Mouse (Mus musculus) spleen, adult 12 weeks (tissue): ENCODE results near the gene Drosha.

ENCODE experiments used
- DNase-seq: peaks from one replicate; pipeline ENCODE4 v3.0.0; 2022; ENCODE audit warnings: low spot score

Gene Drosha

GRCm38 (mm10) chr15:12832599-12832998 is 8.0 kb downstream of the Drosha start:
- no peak for DNase-seq

- DNase-seq = no peak
Measured at GRCm38 (mm10) chr15:12833385-12833784, 8.8 kb downstream of the Drosha start.

- DNase-seq = no peak
Measured at GRCm38 (mm10) chr15:12834231-12834630, 9.6 kb downstream of the Drosha start.

GRCm38 (mm10) chr15:12840737-12841136 is 16.1 kb downstream of the Drosha start:
- DNase-seq = no peak

- DNase-seq = no peak
Measured at GRCm38 (mm10) chr15:12842833-12843232, 18.2 kb downstream of the Drosha start.

GRCm38 (mm10) chr15:12848196-12848975 is 23.8 kb downstream of the Drosha start:
- DNase-seq = no peak

- no peak for DNase-seq
Measured at GRCm38 (mm10) chr15:12849373-12849772, 24.8 kb downstream of the Drosha start.

- DNase-seq = no peak
Measured at GRCm38 (mm10) chr15:12853471-12853870, 28.9 kb downstream of the Drosha start.

GRCm38 (mm10) chr15:12856780-12857179 is 32.2 kb downstream of the Drosha start:
- DNase-seq = no peak

GRCm38 (mm10) chr15:12857840-12858516 is 33.4 kb downstream of the Drosha start:
- peak; percentile 23 for DNase-seq

GRCm38 (mm10) chr15:12858645-12859044 is 34.0 kb downstream of the Drosha start:
- DNase-seq = no peak

GRCm38 (mm10) chr15:12862061-12862460 is 37.4 kb downstream of the Drosha start:
- DNase-seq = no peak

GRCm38 (mm10) chr15:12863669-12864068 is 39.1 kb downstream of the Drosha start:
- DNase-seq = no peak

- no peak for DNase-seq
Measured at GRCm38 (mm10) chr15:12865595-12866314, 41.1 kb downstream of the Drosha start.

GRCm38 (mm10) chr15:12867269-12867668 is 42.7 kb downstream of the Drosha start:
- DNase-seq = no peak

GRCm38 (mm10) chr15:12875442-12876176 is 51.0 kb downstream of the Drosha start:
- no peak for DNase-seq

GRCm38 (mm10) chr15:12876266-12876665 is 51.7 kb downstream of the Drosha start:
- DNase-seq = no peak

- DNase-seq = no peak
Measured at GRCm38 (mm10) chr15:12876881-12877280, 52.3 kb downstream of the Drosha start.

GRCm38 (mm10) chr15:12877934-12878333 is 53.3 kb downstream of the Drosha start:
- no peak for DNase-seq

GRCm38 (mm10) chr15:12878581-12878980 is 54.0 kb downstream of the Drosha start:
- no peak for DNase-seq

GRCm38 (mm10) chr15:12879937-12880336 is 55.3 kb downstream of the Drosha start:
- no peak for DNase-seq

- DNase-seq = no peak
Measured at GRCm38 (mm10) chr15:12884855-12885254, 60.2 kb downstream of the Drosha start.
